14 mouse cellular contexts compared by ENCODE assay signal in the genomic region with DNA sequence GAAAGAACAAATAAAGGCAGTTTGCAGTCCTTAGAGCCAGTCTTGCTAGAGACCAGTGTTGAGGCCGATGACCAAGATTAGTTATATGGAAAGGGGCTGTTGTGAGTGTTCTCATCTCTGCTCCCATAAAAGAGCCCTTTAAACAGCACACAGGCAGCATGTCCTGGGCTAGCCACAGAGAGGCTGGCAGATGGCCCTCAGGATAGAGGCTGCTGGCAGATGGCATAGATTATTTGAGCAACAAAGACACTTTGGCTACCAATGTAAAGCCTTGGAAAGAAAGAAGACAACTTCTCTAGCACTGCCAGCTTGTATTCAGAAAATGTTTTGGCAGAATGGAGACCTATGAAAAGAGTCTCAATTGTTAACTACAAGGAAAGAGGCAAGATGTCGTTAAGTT.
DNase-seq lines count a peak whose midpoint lies in the region; ATAC-seq lines count a peak whose summit lies in the region.
"Had no signal": no experiment of that assay in that cellular context is flagged by ENCODE, and none has a peak within 500 bp of the region (broad histone marks: within the 10 kb centered on the region; RNA-seq: fewer than 3 reads in every experiment).

No protein-coding gene starts in this region.

- H3K9ac ChIP-seq in hindbrain, embryonic 11.5 days (ENCODE audit: low read depth, low read length), result no peak overlapping the region
- H3K9ac ChIP-seq: heart, embryonic 15.5 days had no signal

- no peak overlapping the region for H3K4me3 ChIP-seq in hindbrain, embryonic 11.5 days (ENCODE audit: low read depth, low read length)
- H3K4me3 ChIP-seq: erythroblast, embryonic 14.5 days; heart, embryonic 15.5 days; limb, embryonic 10.5 days had no signal

- H3K4me2 ChIP-seq in hindbrain, embryonic 11.5 days (replicated peaks; ENCODE audit: low read depth, low read length), result no peak overlapping the region
- H3K4me2 ChIP-seq: heart, embryonic 15.5 days had no signal

- DNase-seq in right cerebral cortex, postnatal 4 days, result peak; percentile 23
- no peak for DNase-seq in right cerebral cortex, adult 2 months (ENCODE audit: low spot score in 2 of 2)
- DNase-seq in cerebellum, adult 9-10 months, result peak; percentile 72
- DNase-seq in hindbrain, embryonic 11.5 days (ENCODE audit: low spot score), result peak; percentile 23
- DNase-seq in retina, postnatal 1 day, result peak; percentile 65
- DNase-seq in right cerebral cortex, postnatal 14 days, result no peak
- no peak for DNase-seq in heart, postnatal 10 days
- DNase-seq: adrenal gland, postnatal 14 days; gastrocnemius, postnatal 36 days had no signal

- no peaks in the 10 kb centered on the region for H3K9me3 ChIP-seq in hindbrain, embryonic 11.5 days (ENCODE audit: control insufficient read depth, low read length)
- H3K9me3 ChIP-seq: heart, embryonic 15.5 days; limb, embryonic 10.5 days had no signal

- peak overlapping the region; percentile 36; the same call in 1 of the 2 replicates for H3K27ac ChIP-seq in hindbrain, embryonic 11.5 days (ENCODE audit: low read depth, low read length)
- H3K27ac ChIP-seq: heart, embryonic 15.5 days; limb, embryonic 10.5 days had no signal

- ATAC-seq in hindbrain, embryonic 11.5 days (ENCODE audit: low FRiP score), result no peak
- ATAC-seq: intestine, embryonic 16.5 days had no signal

- H3K4me1 ChIP-seq in hindbrain, embryonic 11.5 days (replicated peaks; ENCODE audit: control insufficient read depth, insufficient read depth, low read length), result no peaks in the 10 kb centered on the region
- H3K4me1 ChIP-seq: heart, embryonic 15.5 days had no signal

- 64% methylated on average over 2 of the region's 2 CpGs for WGBS in hindbrain, embryonic 11.5 days

- no peaks in the 10 kb centered on the region for H3K27me3 ChIP-seq in hindbrain, embryonic 11.5 days (ENCODE audit: control insufficient read depth, insufficient read depth, low read length)
- H3K27me3 ChIP-seq: CH12.LX; heart, embryonic 15.5 days had no signal

- H3K36me3 ChIP-seq in hindbrain, embryonic 11.5 days (ENCODE audit: control insufficient read depth, insufficient read depth, low read length), result no peaks in the 10 kb centered on the region
- H3K36me3 ChIP-seq: heart, embryonic 15.5 days; limb, embryonic 10.5 days had no signal

- intact Hi-C loops in heart, postnatal 10 days (cut with DNase I), result no loop called here

Comparison
In these comparisons a context has a peak if more than half of its experiments do, and no peak if none do; other contexts are left out.
1. DNase-seq: peak in right cerebral cortex, postnatal 4 days (single experiment), cerebellum, adult 9-10 months (single experiment), hindbrain, embryonic 11.5 days (single experiment) and retina, postnatal 1 day (single experiment); none in right cerebral cortex, adult 2 months (0 of 2), right cerebral cortex, postnatal 14 days (single experiment) and heart, postnatal 10 days (0 of 2).